21 mouse cellular contexts compared by ENCODE assay signal in genomic region chr14:45515771-45516170, GRCm38 (mm10). TPM values are rescaled to one million over a fixed set of nuclear protein-coding genes. Genes with fewer than 3 reads are reported as not detected.
DNase-seq lines count a peak whose midpoint lies in the region; ATAC-seq and TF ChIP-seq lines count a peak whose summit lies in the region.
"Had no signal": no experiment of that assay in that cellular context is flagged by ENCODE, and none has a peak within 500 bp of the region (broad histone marks: within the 10 kb centered on the region; RNA-seq: fewer than 3 reads in every experiment).

No protein-coding gene starts in this region.

- peak; percentile 50; the same call in 1 of the 2 replicates for ATAC-seq in frontal cortex, adult (ENCODE audit: low TSS enrichment)
- no peak for ATAC-seq in heart, embryonic 13.5 days (ENCODE audit: extremely low read depth, insufficient number of reproducible peaks, low FRiP score, low TSS enrichment)
- ATAC-seq in heart, postnatal 0 days (ENCODE audit: insufficient read depth, low read depth) = no peak
- ATAC-seq: CD4-positive, CD25-positive, alpha-beta regulatory T cell, adult 4 months; forebrain, embryonic 16.5 days; intestine, embryonic 15.5 days had no signal

- H3K27ac ChIP-seq in heart, embryonic 13.5 days (replicated peaks) = 0 out of 2 replicates have a peak overlapping the region, but pooled peaks have one; percentile 21
- H3K27ac ChIP-seq in heart, postnatal 0 days (ENCODE audit: low read depth) = peak overlapping the region; percentile 80
- H3K27ac ChIP-seq: embryonic facial prominence, embryonic 13.5 days; forebrain, embryonic 12.5 days; hindbrain, embryonic 10.5 days; hindbrain, embryonic 14.5 days; intestine, embryonic 15.5 days had no signal

- DNase-seq in frontal cortex, postnatal 14 days (ENCODE audit: low spot score in 2 of 2) = no peak
- no peak for DNase-seq in heart, adult 11 months
- no peak for DNase-seq in heart, postnatal 0 days (ENCODE audit: low spot score)
- no peak for DNase-seq in heart, postnatal 10 days
- DNase-seq in R1 (ENCODE audit: low read depth, low spot score) = peak; percentile 56
- DNase-seq: adrenal gland, postnatal 10 days; B cell, adult 2 months; cerebellum, adult 18-20 months; cerebellum, adult 9-11 months; cerebellum, postnatal 36 days; kidney, adult 18-20 months had no signal

- H3K36me3 ChIP-seq in heart, embryonic 13.5 days = peaks cover 39% of the 10 kb centered on the region
- peaks cover 7% of the 10 kb centered on the region; the same call in 1 of the 2 replicates for H3K36me3 ChIP-seq in heart, postnatal 0 days (replicated peaks; ENCODE audit: control insufficient read depth, insufficient read depth, low read length)
- H3K36me3 ChIP-seq: G1E had no signal

- H3K9me3 ChIP-seq in heart, embryonic 13.5 days = no peaks in the 10 kb centered on the region
- H3K9me3 ChIP-seq in heart, postnatal 0 days (replicated peaks; ENCODE audit: control insufficient read depth, low read length) = no peaks in the 10 kb centered on the region
- H3K9me3 ChIP-seq: embryonic facial prominence, embryonic 13.5 days; forebrain, embryonic 12.5 days; G1E; hindbrain, embryonic 10.5 days; intestine, embryonic 15.5 days had no signal

- TF ChIP-seq EP300 in heart, postnatal 0 days (IDR thresholded peaks at IDR 0.05; ENCODE audit: low read depth) = no peak

- H3K27me3 ChIP-seq in heart, embryonic 13.5 days (replicated peaks) = no peaks in the 10 kb centered on the region
- H3K27me3 ChIP-seq in heart, postnatal 0 days (ENCODE audit: control insufficient read depth, insufficient read depth, low read length) = no peaks in the 10 kb centered on the region
- H3K27me3 ChIP-seq: embryonic facial prominence, embryonic 13.5 days; forebrain, embryonic 12.5 days; intestine, embryonic 15.5 days had no signal

- 62% methylated on average over 11 of the region's 11 CpGs for WGBS in heart, embryonic 13.5 days
- 42% methylated on average over 11 of the region's 11 CpGs for WGBS in heart, postnatal 0 days

- H3K4me2 ChIP-seq in heart, embryonic 13.5 days = no peak overlapping the region
- peak overlapping the region; percentile 21 for H3K4me2 ChIP-seq in heart, postnatal 0 days (ENCODE audit: low read depth, low read length)
- H3K4me2 ChIP-seq: embryonic facial prominence, embryonic 13.5 days; forebrain, embryonic 12.5 days; hindbrain, embryonic 14.5 days; intestine, embryonic 15.5 days had no signal

- H3K4me3 ChIP-seq in heart, embryonic 13.5 days = no peak overlapping the region
- H3K4me3 ChIP-seq in heart, postnatal 0 days (ENCODE audit: low read depth, low read length) = no peak overlapping the region
- H3K4me3 ChIP-seq: embryonic facial prominence, embryonic 13.5 days; forebrain, embryonic 12.5 days; hindbrain, embryonic 10.5 days; intestine, embryonic 15.5 days had no signal

- H3K4me1 ChIP-seq in heart, embryonic 13.5 days = peaks cover 93% of the 10 kb centered on the region
- H3K4me1 ChIP-seq in heart, postnatal 0 days (ENCODE audit: control insufficient read depth, insufficient read depth) = peaks cover 68% of the 10 kb centered on the region
- H3K4me1 ChIP-seq: intestine, embryonic 15.5 days had no signal

- intact Hi-C loops in heart, postnatal 10 days (cut with DNase I) = no loop called here

- no peak for TF ChIP-seq CTCF in heart, postnatal 0 days (IDR thresholded peaks at IDR 0.05; ENCODE audit: low read depth)

- peak overlapping the region; percentile 30; the same call in 1 of the 2 replicates for H3K9ac ChIP-seq in heart, embryonic 13.5 days
- H3K9ac ChIP-seq in heart, postnatal 0 days (replicated peaks; ENCODE audit: low read depth, low read length) = no peak overlapping the region
- H3K9ac ChIP-seq: embryonic facial prominence, embryonic 13.5 days; forebrain, embryonic 12.5 days; hindbrain, embryonic 14.5 days; intestine, embryonic 15.5 days had no signal

RNA-seq across cellular contexts. Expression of gene Fermt2, which starts 14.1 kb away (rescaled TPM):
- polyA plus RNA-seq in heart, embryonic 13.5 days (2015; fragmentation: Nextera tagmentation; extraction: Ambion mirVana) = 170 and 197 TPM in 2 replicates
- 119 TPM in 2 replicates for total RNA-seq in heart, postnatal 0 days (2014; rRNA removed; ENCODE audit: low replicate concordance)
- polyA plus RNA-seq in heart, postnatal 0 days (2015; fragmentation: Nextera tagmentation; extraction: Ambion mirVana) = 211 and 221 TPM in 2 replicates
- 100 to 1,000 TPM; 301 to 312 TPM for total RNA-seq in heart, postnatal 10 days (2021)
- polyA plus RNA-seq: CD4-positive, CD25-positive, alpha-beta regulatory T cell, adult 4 months; G1E had no signal
